Mouse (Mus musculus) stomach, postnatal 0 days (tissue): ENCODE data around the gene Hoxd4. TPM values are rescaled to one million over a fixed set of nuclear protein-coding genes. Genes with fewer than 3 reads are reported as not detected.

Source experiments
- ATAC-seq: fragments of 200-750 bp; cut with Nextera tagmentation; 2 replicates; pipeline ENCODE4 v1.8.0; 2017; ENCODE audit not compliant: low FRiP score, low TSS enrichment
- DNase-seq: peaks from one replicate; pipeline ENCODE4 v3.0.0-alpha.2; 2016; ENCODE audit warnings: low spot score
- H3K27ac ChIP-seq: fragments of 300-500 bp; sonication (generic); replicated peaks from 2 replicates; pipeline ENCODE4 v1.5.1; 2014; ENCODE audit warnings: mild to moderate bottlenecking, control low read depth
- H3K27me3 ChIP-seq: fragments of 300-500 bp; sonication (generic); 2 replicates; pipeline ENCODE4 v1.6.1; 2014; ENCODE audit warnings: low read length; ENCODE audit not compliant: control insufficient read depth, insufficient read depth
- H3K36me3 ChIP-seq: fragments of 300-500 bp; sonication (generic); 2 replicates; pipeline ENCODE4 v1.6.1; 2014; ENCODE audit warnings: low read length, mixed read lengths; ENCODE audit not compliant: control insufficient read depth, insufficient read depth
- H3K4me1 ChIP-seq: fragments of 300-500 bp; sonication (generic); replicated peaks from 2 replicates; pipeline ENCODE4 v1.6.1; 2014; ENCODE audit warnings: antibody characterized with exemption; ENCODE audit not compliant: control insufficient read depth, insufficient read depth
- H3K4me2 ChIP-seq: fragments of 300-500 bp; sonication (generic); replicated peaks from 2 replicates; pipeline ENCODE4 v1.6.1; 2014; ENCODE audit warnings: low read depth, mild to moderate bottlenecking, control low read depth, moderate library complexity
- H3K4me3 ChIP-seq: fragments of 300-500 bp; sonication (generic); 2 replicates; pipeline ENCODE4 v1.5.1; 2014; ENCODE audit warnings: low read depth, low read length, control low read depth
- H3K9ac ChIP-seq: fragments of 300-500 bp; sonication (generic); 2 replicates; pipeline ENCODE4 v1.6.1; 2014; ENCODE audit warnings: mild to moderate bottlenecking, low read length, control low read depth, mixed read lengths
- H3K9me3 ChIP-seq: fragments of 300-500 bp; sonication (generic); 2 replicates; pipeline ENCODE4 v1.6.1; 2016; ENCODE audit warnings: low read length; ENCODE audit not compliant: control insufficient read depth
- CTCF ChIP-seq: IDR thresholded peaks from 2 replicates; pipeline ENCODE4 v1.5.1; 2016; ENCODE audit warnings: antibody characterized with exemption, low read depth, mild to moderate bottlenecking, moderate library complexity
- EP300 ChIP-seq: optimal IDR thresholded peaks from 2 replicates; pipeline ENCODE3; 2016; ENCODE audit warnings: antibody characterized with exemption
- WGBS: fragments of 180-500 bp; shearing (Covaris S2); extraction: QIAGEN DNeasy Blood & Tissue Kit; methylation state at CpG from one replicate; pipeline ENCODE4 v1.1.7; 2014; 5-methylcytosine and 5-hydroxymethylcytosine counted together
- polyA plus RNA-seq: library from polyadenylated mRNA; unstranded; fragments of >200 nt; fragmentation: Nextera tagmentation; extraction: Ambion mirVana; gene quantifications from 2 replicates; pipeline ENCODE4 v1.2.1, GENCODE M21; 2015

Gene Hoxd4
- 0.08 and 0.19 TPM in 2 replicates for polyA plus RNA-seq

- Histone ChIP-seq H3K9me3 (no peaks in the 10 kb centered on the region), H3K9ac (peak within 1 kb of the TSS; percentile 45; the same call in 1 of the 2 replicates), H3K27ac (peak within 1 kb of the TSS; percentile 24; the same call in 1 of the 2 replicates), H3K4me3 (peak within 1 kb of the TSS; percentile 46), H3K4me2 (peak within 1 kb of the TSS; percentile 43), H3K27me3 (peaks cover 34% of the 10 kb centered on the region; the same call in 1 of the 2 replicates), H3K36me3 (no peaks in the 10 kb centered on the region), H3K4me1 (no peaks in the 10 kb centered on the region)
- TF ChIP-seq EP300: no peak
- TF ChIP-seq CTCF: no peak
- WGBS: under 1% methylated on average over 65 of the region's 65 CpGs
- no peak for DNase-seq
- 0 out of 2 replicates have a peak, but pooled peaks have one; percentile 45 for ATAC-seq
Measured at GRCm38 (mm10) chr2:74711721-74712621, at the start of gene Hoxd4, which contains the start of gene Hoxd3. Gene Hoxd4 (plus strand): TSS chr2:74711929. Gene Hoxd3 (plus strand): TSS chr2:74711927.

- H3K9me3 ChIP-seq: no peaks in the 10 kb centered on the region
- H3K27ac ChIP-seq: no peak overlapping the region
- no peak overlapping the region for H3K9ac ChIP-seq
- TF ChIP-seq CTCF (peak; percentile 80), EP300 (no peak)
- peaks cover 60% of the 10 kb centered on the region for H3K27me3 ChIP-seq
- H3K4me3 ChIP-seq: no peak overlapping the region
- no peak overlapping the region for H3K4me2 ChIP-seq
- ATAC-seq (no peak), DNase-seq (peak; percentile 49)
- no peaks in the 10 kb centered on the region for H3K4me1 ChIP-seq
- 4% methylated on average over 18 of the region's 18 CpGs for WGBS
- no peaks in the 10 kb centered on the region for H3K36me3 ChIP-seq
Measured at GRCm38 (mm10) chr2:74663291-74663925, 48.3 kb upstream of the Hoxd4 start.

- ATAC-seq (no peak), DNase-seq (no peak)
- Histone ChIP-seq H3K4me3 (no peak overlapping the region), H3K4me2 (no peak overlapping the region), H3K36me3 (no peaks in the 10 kb centered on the region), H3K9me3 (no peaks in the 10 kb centered on the region), H3K27me3 (peaks cover 57% of the 10 kb centered on the region), H3K9ac (no peak overlapping the region), H3K27ac (no peak overlapping the region), H3K4me1 (no peaks in the 10 kb centered on the region)
- 5% methylated on average over 7 of the region's 7 CpGs for WGBS
- TF ChIP-seq CTCF (no peak), EP300 (no peak)
Measured at GRCm38 (mm10) chr2:74666411-74666810, 45.3 kb upstream of the Hoxd4 start.

GRCm38 (mm10) chr2:74667191-74667841 lies 44.4 kb upstream of the Hoxd4 start:
- H3K4me2 ChIP-seq: no peak overlapping the region; the same call in 1 of the 2 replicates
- ATAC-seq (no peak), DNase-seq (no peak)
- no peak overlapping the region for H3K9ac ChIP-seq
- H3K9me3 ChIP-seq: no peaks in the 10 kb centered on the region
- no peaks in the 10 kb centered on the region for H3K4me1 ChIP-seq
- TF ChIP-seq EP300 (no peak), CTCF (no peak)
- H3K27ac ChIP-seq: no peak overlapping the region
- H3K36me3 ChIP-seq: no peaks in the 10 kb centered on the region
- peak overlapping the region; percentile 32; the same call in 1 of the 2 replicates for H3K4me3 ChIP-seq
- H3K27me3 ChIP-seq: peaks cover 49% of the 10 kb centered on the region; the same call in 1 of the 2 replicates
- 2% methylated on average over 36 of the region's 36 CpGs for WGBS

- Histone ChIP-seq H3K9ac (no peak within 1 kb of the TSS), H3K27me3 (peaks cover 54% of the 10 kb centered on the region; the same call in 1 of the 2 replicates), H3K36me3 (no peaks in the 10 kb centered on the region), H3K4me1 (no peaks in the 10 kb centered on the region), H3K27ac (no peak within 1 kb of the TSS), H3K9me3 (no peaks in the 10 kb centered on the region), H3K4me3 (peak within 1 kb of the TSS; percentile 32), H3K4me2 (peak within 1 kb of the TSS; percentile 52)
- DNase-seq (no peak), ATAC-seq (peak; percentile 32; the same call in 1 of the 2 replicates)
- TF ChIP-seq EP300 (no peak), CTCF (no peak)
- WGBS: under 1% methylated on average over 17 of the region's 51 CpGs
Measured at GRCm38 (mm10) chr2:74667842-74668357, 43.8 kb upstream of the Hoxd4 start, which contains the start of gene Hoxd13. Gene Hoxd13 (plus strand): TSS chr2:74668310.
